Mouse (Mus musculus): ENCODE data around the gene Gm20422. TPM values are rescaled to one million over a fixed set of nuclear protein-coding genes. Genes with fewer than 3 reads are reported as not detected.

The Gm20422 gene
- polyA plus RNA-seq (2015; fragmentation: Nextera tagmentation; extraction: Ambion mirVana) = 0.68 and 0.82 TPM in 2 replicates

DNA sequence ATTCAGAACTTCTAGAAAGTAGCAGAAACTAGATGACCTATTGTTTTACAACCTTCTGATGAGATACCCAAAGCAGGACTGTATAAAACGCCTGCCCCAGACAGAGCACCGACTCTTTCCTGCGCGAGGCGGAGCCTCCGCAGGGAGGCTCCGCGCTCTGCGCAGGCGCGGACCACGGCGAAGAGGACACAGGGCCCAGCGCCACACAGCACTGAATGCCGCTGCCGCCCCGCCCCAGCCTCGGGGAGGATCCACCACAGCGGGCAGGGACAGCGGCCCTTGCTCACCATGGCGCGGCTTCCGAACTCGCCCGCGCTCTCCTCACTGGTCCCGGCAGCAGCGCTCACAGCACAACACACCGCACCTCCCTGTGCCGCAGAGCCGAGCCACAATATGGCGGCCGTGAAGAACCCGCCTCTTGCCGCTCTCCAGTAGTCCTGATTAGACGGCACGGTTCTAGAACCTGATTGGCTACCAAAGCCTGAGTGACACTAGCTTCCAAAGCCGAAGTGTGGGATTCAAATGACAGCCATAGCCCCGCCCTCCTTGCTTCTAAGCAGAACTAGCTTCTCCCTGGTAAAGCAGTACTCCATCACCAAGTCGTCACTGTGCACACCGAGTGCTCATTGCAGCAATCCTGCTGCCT, at the start of gene Gm20422:
Gene Gm20422 (minus strand): TSS at position 384 of the 646 bp plus-strand sequence.
- Histone ChIP-seq H3K27ac (ENCODE audit: low read length) (peak within 1 kb of the TSS; percentile 98), H3K9me3 (ENCODE audit: low read length) (no peaks in the 10 kb centered on the region), H3K36me3 (ENCODE audit: insufficient read depth, low read length) (peaks cover under 1% of the 10 kb centered on the region; the same call in 1 of the 2 replicates), H3K9ac (replicated peaks; ENCODE audit: low read length) (peak within 1 kb of the TSS; percentile 81), H3K27me3 (ENCODE audit: insufficient read depth, low read length) (no peaks in the 10 kb centered on the region), H3K4me3 (ENCODE audit: low read length) (peak within 1 kb of the TSS; percentile 62), H3K4me2 (replicated peaks; ENCODE audit: low read depth, low read length) (peak within 1 kb of the TSS; percentile 81), H3K4me1 (ENCODE audit: insufficient read depth, low read length) (peaks cover 26% of the 10 kb centered on the region)
- under 1% methylated on average over 41 of the region's 41 CpGs for WGBS
- ATAC-seq (ENCODE audit: low FRiP score, low TSS enrichment) = peak; percentile 99

DNA sequence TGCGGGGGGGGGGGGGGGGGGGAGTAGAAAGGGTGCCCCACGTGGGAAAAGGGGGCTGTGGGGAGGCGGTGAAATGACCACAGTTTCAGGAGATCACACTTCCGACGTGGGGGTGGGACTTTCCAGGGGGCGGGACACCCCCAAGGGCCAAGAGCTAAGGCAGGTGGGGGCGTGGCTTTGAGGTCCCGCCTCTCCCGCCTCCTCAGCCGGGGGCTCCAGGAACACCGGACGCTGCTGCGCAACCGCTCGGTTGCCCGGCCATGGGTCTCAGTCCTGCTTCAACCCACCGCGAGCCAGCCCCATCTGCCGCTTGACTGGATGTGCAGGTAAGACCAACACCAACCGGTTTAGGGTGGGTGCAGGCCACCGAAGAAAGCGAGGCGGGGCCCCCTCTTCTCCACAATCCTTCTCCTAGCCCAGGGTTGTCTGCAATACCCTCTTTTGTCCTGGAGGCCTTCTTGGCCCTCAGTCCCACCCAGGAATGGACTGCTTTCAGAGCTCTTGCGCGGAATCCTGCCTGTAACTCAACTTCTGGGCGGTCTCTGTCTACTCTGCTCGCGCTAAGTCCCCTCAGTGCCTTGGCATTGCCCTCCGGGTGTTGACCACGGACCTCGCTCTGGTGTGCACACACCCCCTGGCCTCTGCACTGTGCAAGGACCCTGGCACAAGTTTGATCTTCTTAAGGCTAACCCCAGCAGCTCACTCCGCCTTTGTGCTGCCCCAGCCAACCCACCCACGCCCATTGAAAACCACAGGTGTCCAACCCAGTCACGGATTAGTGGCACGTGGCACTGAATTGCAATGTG, 47.9 kb upstream of the Gm20422 start, which contains the start of gene Lpar2:
Gene Lpar2 (plus strand): TSS at position 44 of the 806 bp plus-strand sequence.
- Histone ChIP-seq H3K4me3 (ENCODE audit: low read length) (peak within 1 kb of the TSS; percentile 50), H3K4me1 (ENCODE audit: insufficient read depth, low read length) (peaks cover 25% of the 10 kb centered on the region), H3K4me2 (replicated peaks; ENCODE audit: low read depth, low read length) (peak within 1 kb of the TSS; percentile 82), H3K9ac (replicated peaks; ENCODE audit: low read length) (peak within 1 kb of the TSS; percentile 72), H3K36me3 (ENCODE audit: insufficient read depth, low read length) (peaks cover 9% of the 10 kb centered on the region; the same call in 1 of the 2 replicates), H3K27ac (ENCODE audit: low read length) (peak within 1 kb of the TSS; percentile 74), H3K27me3 (ENCODE audit: insufficient read depth, low read length) (no peaks in the 10 kb centered on the region), H3K9me3 (ENCODE audit: low read length) (no peaks in the 10 kb centered on the region)
- peak; percentile 88 for ATAC-seq (ENCODE audit: low FRiP score, low TSS enrichment)
- 1% methylated on average over 32 of the region's 35 CpGs for WGBS

GRCm38 (mm10) chr8:69821971-69822385, 47.3 kb upstream of the Gm20422 start:
- H3K9me3 ChIP-seq (ENCODE audit: low read length) = no peaks in the 10 kb centered on the region
- peaks cover 6% of the 10 kb centered on the region; the same call in 1 of the 2 replicates for H3K36me3 ChIP-seq (ENCODE audit: insufficient read depth, low read length)
- H3K4me1 ChIP-seq (ENCODE audit: insufficient read depth, low read length) = peaks cover 25% of the 10 kb centered on the region
- ATAC-seq (ENCODE audit: low FRiP score, low TSS enrichment) = peak; percentile 23; the same call in 1 of the 2 replicates
- peak overlapping the region; percentile 82 for H3K4me2 ChIP-seq (replicated peaks; ENCODE audit: low read depth, low read length)
- H3K9ac ChIP-seq (replicated peaks; ENCODE audit: low read length) = peak overlapping the region; percentile 72
- WGBS = 2% methylated on average over 15 of the region's 22 CpGs
- peak overlapping the region; percentile 74 for H3K27ac ChIP-seq (ENCODE audit: low read length)
- peak overlapping the region; percentile 50 for H3K4me3 ChIP-seq (ENCODE audit: low read length)
- no peaks in the 10 kb centered on the region for H3K27me3 ChIP-seq (ENCODE audit: insufficient read depth, low read length)

DNA sequence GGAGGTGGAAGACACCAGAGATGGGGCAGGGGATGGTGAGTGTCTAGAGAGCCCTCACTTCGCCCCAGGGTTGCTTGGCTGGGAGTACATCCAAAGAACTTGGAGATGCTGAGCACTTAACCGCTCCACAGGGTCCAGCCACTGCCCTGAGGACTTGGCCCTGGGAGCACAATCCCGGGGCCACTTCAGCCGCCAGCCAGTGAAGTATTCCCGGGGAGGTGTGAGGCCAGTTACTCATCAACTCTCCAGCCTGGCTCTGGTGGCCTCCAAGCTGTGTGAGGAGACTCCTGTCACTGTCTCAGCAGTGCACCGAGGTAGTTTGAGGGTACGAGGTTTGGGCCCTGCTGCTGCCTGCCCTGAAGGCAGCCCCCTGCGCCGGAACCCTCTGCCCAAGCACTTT, 45.8 kb upstream of the Gm20422 start:
- 75% methylated on average over 9 of the region's 9 CpGs for WGBS
- Histone ChIP-seq H3K4me1 (ENCODE audit: insufficient read depth, low read length) (peaks cover 30% of the 10 kb centered on the region), H3K36me3 (ENCODE audit: insufficient read depth, low read length) (0 out of 2 replicates have a peak, but pooled peaks cover 5% of the 10 kb centered on the region), H3K4me3 (ENCODE audit: low read length) (no peak overlapping the region), H3K9ac (replicated peaks; ENCODE audit: low read length) (no peak overlapping the region), H3K4me2 (replicated peaks; ENCODE audit: low read depth, low read length) (no peak overlapping the region), H3K27ac (ENCODE audit: low read length) (no peak overlapping the region), H3K27me3 (ENCODE audit: insufficient read depth, low read length) (no peaks in the 10 kb centered on the region), H3K9me3 (ENCODE audit: low read length) (no peaks in the 10 kb centered on the region)
- ATAC-seq (ENCODE audit: low FRiP score, low TSS enrichment) = peak; percentile 8; the same call in 1 of the 2 replicates

DNA sequence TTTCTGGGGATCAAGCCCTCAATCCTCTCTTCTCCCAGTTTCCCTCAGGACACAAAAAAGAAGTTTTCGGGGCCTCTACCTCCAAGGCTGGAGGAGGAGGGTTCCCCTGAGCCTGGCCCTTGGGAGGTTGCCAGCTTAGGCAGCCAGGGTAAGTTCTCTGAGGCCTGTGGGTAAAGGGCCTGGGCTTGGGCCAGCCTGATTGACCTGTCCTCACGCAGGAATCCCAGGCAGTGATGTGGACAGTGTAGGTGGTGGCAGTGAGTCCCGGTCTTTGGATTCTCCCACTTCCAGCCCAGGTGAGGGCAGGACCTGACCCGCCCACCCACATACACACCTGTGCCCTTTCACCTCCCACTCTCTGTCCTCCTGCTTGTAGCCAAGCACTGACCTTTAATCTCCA, 40.7 kb upstream of the Gm20422 start:
- Histone ChIP-seq H3K4me2 (replicated peaks; ENCODE audit: low read depth, low read length) (no peak overlapping the region), H3K27ac (ENCODE audit: low read length) (no peak overlapping the region), H3K4me3 (ENCODE audit: low read length) (no peak overlapping the region), H3K36me3 (ENCODE audit: insufficient read depth, low read length) (peaks cover 24% of the 10 kb centered on the region), H3K9me3 (ENCODE audit: low read length) (no peaks in the 10 kb centered on the region), H3K4me1 (ENCODE audit: insufficient read depth, low read length) (0 out of 2 replicates have a peak, but pooled peaks cover 5% of the 10 kb centered on the region), H3K9ac (replicated peaks; ENCODE audit: low read length) (no peak overlapping the region), H3K27me3 (ENCODE audit: insufficient read depth, low read length) (no peaks in the 10 kb centered on the region)
- no peak for ATAC-seq (ENCODE audit: low FRiP score, low TSS enrichment)
- WGBS = 89% methylated on average over 4 of the region's 4 CpGs

DNA sequence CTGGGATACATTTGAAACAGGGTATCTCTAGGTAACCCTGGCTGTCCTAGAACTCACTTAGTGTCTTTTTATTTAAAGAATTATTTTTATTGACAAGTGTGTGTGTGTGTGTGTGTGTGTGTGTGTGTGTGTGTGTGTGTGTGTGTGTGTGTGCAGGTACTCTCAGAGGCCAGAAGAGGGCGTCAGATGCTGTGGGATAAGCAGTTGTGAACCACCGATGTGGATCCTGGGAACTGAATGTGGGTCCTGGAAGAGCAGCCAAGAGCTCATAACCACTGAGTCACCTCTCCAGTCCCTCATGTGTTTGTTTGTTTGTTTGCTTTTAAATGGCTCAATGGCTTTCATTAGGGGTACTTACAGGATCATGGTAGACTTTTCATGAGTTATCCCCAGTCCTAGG, 40.2 kb upstream of the Gm20422 start:
- no peak for ATAC-seq (ENCODE audit: low FRiP score, low TSS enrichment)
- WGBS = 82% methylated on average over 2 of the region's 2 CpGs

DNA sequence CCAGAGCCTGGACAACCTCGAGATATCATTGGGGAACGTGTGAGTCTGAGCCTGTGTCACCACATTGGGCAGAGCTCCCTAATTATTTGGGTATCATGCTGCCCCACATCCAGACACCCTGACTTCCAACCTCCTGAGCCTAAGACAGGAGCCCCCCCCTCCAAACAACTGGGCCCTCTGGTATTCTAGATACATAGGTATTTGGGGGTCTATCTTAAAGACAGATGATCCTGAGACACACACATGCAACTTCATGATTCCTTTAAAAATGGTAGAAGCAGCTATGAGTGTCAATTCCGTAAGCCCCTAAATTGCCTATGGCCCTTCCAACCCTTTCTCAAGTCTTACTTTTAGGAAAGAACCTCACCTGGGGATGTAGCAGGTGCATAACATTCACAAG, 35.1 kb upstream of the Gm20422 start:
- no peak for ATAC-seq (ENCODE audit: low FRiP score, low TSS enrichment)
- H3K4me1 ChIP-seq (ENCODE audit: insufficient read depth, low read length) = peaks cover 5% of the 10 kb centered on the region
- no peaks in the 10 kb centered on the region for H3K9me3 ChIP-seq (ENCODE audit: low read length)
- H3K4me2 ChIP-seq (replicated peaks; ENCODE audit: low read depth, low read length) = no peak overlapping the region; the same call in 1 of the 2 replicates
- H3K27me3 ChIP-seq (ENCODE audit: insufficient read depth, low read length) = no peaks in the 10 kb centered on the region
- H3K4me3 ChIP-seq (ENCODE audit: low read length) = no peak overlapping the region
- peaks cover 48% of the 10 kb centered on the region for H3K36me3 ChIP-seq (ENCODE audit: insufficient read depth, low read length)
- H3K27ac ChIP-seq (ENCODE audit: low read length) = no peak overlapping the region
- WGBS = 64% methylated on average over 3 of the region's 3 CpGs
- H3K9ac ChIP-seq (replicated peaks; ENCODE audit: low read length) = no peak overlapping the region

More for the DNA sequence above, 40.2 kb upstream of the Gm20422 start:
- Histone ChIP-seq H3K27ac (ENCODE audit: low read length) (no peak overlapping the region), H3K9ac (replicated peaks; ENCODE audit: low read length) (no peak overlapping the region), H3K9me3 (ENCODE audit: low read length) (no peaks in the 10 kb centered on the region), H3K4me2 (replicated peaks; ENCODE audit: low read depth, low read length) (no peak overlapping the region), H3K4me3 (ENCODE audit: low read length) (no peak overlapping the region), H3K36me3 (ENCODE audit: insufficient read depth, low read length) (peaks cover 24% of the 10 kb centered on the region), H3K4me1 (ENCODE audit: insufficient read depth, low read length) (0 out of 2 replicates have a peak, but pooled peaks cover 5% of the 10 kb centered on the region), H3K27me3 (ENCODE audit: insufficient read depth, low read length) (no peaks in the 10 kb centered on the region)

GRCm38 (mm10) chr8:69808864-69809403, 34.2 kb upstream of the Gm20422 start:
- Histone ChIP-seq H3K27ac (ENCODE audit: low read length) (no peak overlapping the region), H3K9me3 (ENCODE audit: low read length) (no peaks in the 10 kb centered on the region), H3K9ac (replicated peaks; ENCODE audit: low read length) (peak overlapping the region; percentile 74), H3K27me3 (ENCODE audit: insufficient read depth, low read length) (no peaks in the 10 kb centered on the region), H3K4me2 (replicated peaks; ENCODE audit: low read depth, low read length) (peak overlapping the region; percentile 97), H3K4me3 (ENCODE audit: low read length) (peak overlapping the region; percentile 67), H3K4me1 (ENCODE audit: insufficient read depth, low read length) (peaks cover 5% of the 10 kb centered on the region), H3K36me3 (ENCODE audit: insufficient read depth, low read length) (peaks cover 45% of the 10 kb centered on the region)
- peak; percentile 33 for ATAC-seq (ENCODE audit: low FRiP score, low TSS enrichment)
- WGBS = 2% methylated on average over 23 of the region's 23 CpGs

- peaks cover 47% of the 10 kb centered on the region for H3K36me3 ChIP-seq (ENCODE audit: insufficient read depth, low read length)
- 5% methylated on average over 25 of the region's 28 CpGs for WGBS
- peak within 1 kb of the TSS; percentile 74 for H3K9ac ChIP-seq (replicated peaks; ENCODE audit: low read length)
- ATAC-seq (ENCODE audit: low FRiP score, low TSS enrichment) = peak; percentile 77
- no peaks in the 10 kb centered on the region for H3K27me3 ChIP-seq (ENCODE audit: insufficient read depth, low read length)
- H3K4me3 ChIP-seq (ENCODE audit: low read length) = peak within 1 kb of the TSS; percentile 67
- no peaks in the 10 kb centered on the region for H3K9me3 ChIP-seq (ENCODE audit: low read length)
- peaks cover 5% of the 10 kb centered on the region for H3K4me1 ChIP-seq (ENCODE audit: insufficient read depth, low read length)
- peak within 1 kb of the TSS; percentile 15; the same call in 1 of the 2 replicates for H3K27ac ChIP-seq (ENCODE audit: low read length)
- peak within 1 kb of the TSS; percentile 97 for H3K4me2 ChIP-seq (replicated peaks; ENCODE audit: low read depth, low read length)
Measured at GRCm38 (mm10) chr8:69808094-69808863, 33.6 kb upstream of the Gm20422 start, which contains the start of gene Gmip. TSS of gene Gmip (plus strand) at chr8:69808679.

Data from kidney, embryonic 16.5 days (tissue).